In the genomic region with DNA sequence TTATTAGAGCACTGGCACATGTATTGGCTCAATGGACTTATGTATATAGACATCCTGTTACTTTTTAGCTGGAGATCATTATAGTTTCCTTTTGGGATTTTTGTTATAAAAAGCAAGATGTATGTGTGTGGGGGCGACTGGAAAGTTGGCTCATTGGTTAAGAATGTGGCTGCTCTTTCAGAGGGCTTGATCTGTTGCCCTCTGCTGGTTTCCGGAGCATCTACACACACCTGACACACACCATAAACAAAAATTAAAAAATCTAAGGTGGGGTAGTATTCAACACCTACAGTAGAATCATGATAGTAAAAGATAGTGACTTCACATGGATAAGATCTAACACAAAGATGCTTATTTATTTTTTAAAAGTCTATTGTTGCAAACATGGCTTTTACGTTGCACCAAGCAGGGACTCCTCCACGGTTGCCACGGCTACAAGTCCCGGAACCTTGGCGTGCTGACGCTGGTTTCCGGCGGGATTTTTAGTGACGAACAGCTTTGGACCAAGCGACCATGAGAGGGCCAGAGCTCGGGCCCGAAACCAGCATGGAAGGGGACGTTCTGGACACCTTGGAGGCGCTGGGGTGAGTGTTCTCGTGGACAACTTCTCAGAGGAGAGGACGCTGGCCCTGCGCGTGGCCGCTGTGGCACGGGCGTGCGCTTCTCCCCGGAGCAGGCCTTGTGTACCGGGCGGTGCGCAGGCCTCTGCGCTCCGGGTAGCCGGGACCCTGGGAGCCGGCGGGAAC, we compare ENCODE assay signal across 8 mouse cellular contexts. TPM values are rescaled to one million over a fixed set of nuclear protein-coding genes. Genes with fewer than 3 reads are reported as not detected.
DNase-seq lines count a peak whose midpoint lies in the region; ATAC-seq and TF ChIP-seq lines count a peak whose summit lies in the region.

A gene (plus strand): TSS at position 485 of the 746 bp plus-strand sequence.

- intact Hi-C loops in heart, postnatal 10 days (cut with DNase I): no loop called here

- H3K4me3 ChIP-seq in ES-Bruce4 (ENCODE audit: low read depth, low read length): peak within 1 kb of the TSS; percentile 93
- peak within 1 kb of the TSS; percentile 88 for H3K4me3 ChIP-seq in forebrain, embryonic 13.5 days
- peak within 1 kb of the TSS; percentile 85 for H3K4me3 ChIP-seq in liver, postnatal 0 days (ENCODE audit: low read depth, low read length)
- peak within 1 kb of the TSS; percentile 76 for H3K4me3 ChIP-seq in neural tube, embryonic 14.5 days (ENCODE audit: low read depth, low read length)

- no peaks in the 10 kb centered on the region for H3K36me3 ChIP-seq in ES-Bruce4 (ENCODE audit: control insufficient read depth, insufficient read depth, low read length, poor library complexity, severe bottlenecking)
- no peaks in the 10 kb centered on the region for H3K36me3 ChIP-seq in forebrain, embryonic 13.5 days (ENCODE audit: poor library complexity, severe bottlenecking)
- no peaks in the 10 kb centered on the region for H3K36me3 ChIP-seq in liver, postnatal 0 days (replicated peaks; ENCODE audit: insufficient read depth, low read length)
- H3K36me3 ChIP-seq in neural tube, embryonic 14.5 days (ENCODE audit: control insufficient read depth, insufficient read depth, low read length): no peaks in the 10 kb centered on the region

- 1% methylated on average over 33 of the region's 33 CpGs for WGBS in forebrain, embryonic 13.5 days
- under 1% methylated on average over 33 of the region's 33 CpGs for WGBS in large intestine, adult 2 months
- WGBS in liver, postnatal 0 days (ENCODE audit: insufficient replicate concordance): under 1% methylated on average over 30 of the region's 33 CpGs
- under 1% methylated on average over 33 of the region's 33 CpGs for WGBS in neural tube, embryonic 14.5 days

- DNase-seq in heart, postnatal 10 days: peak; percentile 94 to 97
- peak; percentile 86 for DNase-seq in large intestine, adult 2 months (ENCODE audit: low read depth, low spot score)
- DNase-seq in liver, postnatal 0 days: peak; percentile 90
- peak; percentile 90 for DNase-seq in testis, postnatal 10 days (ENCODE audit: low spot score)

- peak within 1 kb of the TSS; percentile 88 for H3K9ac ChIP-seq in ES-Bruce4 (ENCODE audit: low read depth, poor library complexity, severe bottlenecking)
- peak within 1 kb of the TSS; percentile 95 for H3K9ac ChIP-seq in forebrain, embryonic 13.5 days
- H3K9ac ChIP-seq in liver, postnatal 0 days (replicated peaks): peak within 1 kb of the TSS; percentile 87
- peak within 1 kb of the TSS; percentile 76 for H3K9ac ChIP-seq in neural tube, embryonic 14.5 days (replicated peaks; ENCODE audit: low read depth, low read length)

- H3K4me2 ChIP-seq in forebrain, embryonic 13.5 days: peak within 1 kb of the TSS; percentile 85
- H3K4me2 ChIP-seq in liver, postnatal 0 days (ENCODE audit: low read depth, low read length): peak within 1 kb of the TSS; percentile 86
- peak within 1 kb of the TSS; percentile 76 for H3K4me2 ChIP-seq in neural tube, embryonic 14.5 days (ENCODE audit: low read depth, low read length)

- TF ChIP-seq POLR2A in ES-Bruce4 (IDR thresholded peaks at IDR 0.05; ENCODE audit: insufficient read depth, low read length): no peak

- H3K4me1 ChIP-seq in ES-Bruce4 (ENCODE audit: control insufficient read depth, insufficient read depth, low read length): no peaks in the 10 kb centered on the region
- peaks cover 23% of the 10 kb centered on the region for H3K4me1 ChIP-seq in forebrain, embryonic 13.5 days
- peaks cover 8% of the 10 kb centered on the region; the same call in 1 of the 2 replicates for H3K4me1 ChIP-seq in liver, postnatal 0 days (ENCODE audit: insufficient read depth)
- H3K4me1 ChIP-seq in neural tube, embryonic 14.5 days (ENCODE audit: control insufficient read depth, insufficient read depth, low read length): peaks cover 10% of the 10 kb centered on the region; the same call in 1 of the 2 replicates

- no peaks in the 10 kb centered on the region for H3K9me3 ChIP-seq in ES-Bruce4 (replicated peaks; ENCODE audit: control insufficient read depth, insufficient read depth, low read length, poor library complexity, severe bottlenecking)
- no peaks in the 10 kb centered on the region for H3K9me3 ChIP-seq in forebrain, embryonic 13.5 days (replicated peaks)
- H3K9me3 ChIP-seq in liver, postnatal 0 days (ENCODE audit: low read length): no peaks in the 10 kb centered on the region
- H3K9me3 ChIP-seq in neural tube, embryonic 14.5 days (ENCODE audit: control insufficient read depth, low read length): no peaks in the 10 kb centered on the region

- H3K27ac ChIP-seq in ES-Bruce4 (ENCODE audit: insufficient read depth, low read length): no peak within 1 kb of the TSS
- H3K27ac ChIP-seq in forebrain, embryonic 13.5 days: peak within 1 kb of the TSS; percentile 86
- peak within 1 kb of the TSS; percentile 79 for H3K27ac ChIP-seq in liver, postnatal 0 days (ENCODE audit: low read depth)
- peak within 1 kb of the TSS; percentile 86 for H3K27ac ChIP-seq in neural tube, embryonic 14.5 days (ENCODE audit: low read depth, low read length)

- no peaks in the 10 kb centered on the region for H3K27me3 ChIP-seq in ES-Bruce4 (ENCODE audit: control insufficient read depth, insufficient read depth, low read length, poor library complexity, severe bottlenecking)
- H3K27me3 ChIP-seq in forebrain, embryonic 13.5 days: no peaks in the 10 kb centered on the region
- H3K27me3 ChIP-seq in liver, postnatal 0 days (ENCODE audit: insufficient read depth, low read length): no peaks in the 10 kb centered on the region
- H3K27me3 ChIP-seq in neural tube, embryonic 14.5 days (ENCODE audit: control insufficient read depth, insufficient read depth, low read length): no peaks in the 10 kb centered on the region; the same call in 1 of the 2 replicates

- TF ChIP-seq CTCF in ES-Bruce4 (IDR thresholded peaks at IDR 0.05; ENCODE audit: low read depth, low read length): no peak
- peak; percentile 58 for TF ChIP-seq CTCF in liver, postnatal 0 days (IDR thresholded peaks at IDR 0.05; ENCODE audit: low read depth)

- no peak for TF ChIP-seq EP300 in ES-Bruce4 (IDR thresholded peaks at IDR 0.05; ENCODE audit: insufficient read depth, low read depth, low read length)
- TF ChIP-seq EP300 in liver, postnatal 0 days (IDR thresholded peaks at IDR 0.05; ENCODE audit: low read depth): no peak

- peak; percentile 93 for ATAC-seq in cerebellum, adult (ENCODE audit: insufficient number of reproducible peaks, low FRiP score, low TSS enrichment)
- ATAC-seq in forebrain, embryonic 13.5 days: peak; percentile 98
- peak; percentile 95 for ATAC-seq in liver, postnatal 0 days
- peak; percentile 98 for ATAC-seq in neural tube, embryonic 14.5 days (ENCODE audit: low read depth)

RNA-seq across cellular contexts. Expression of the gene that starts here (rescaled TPM):
- polyA plus RNA-seq in ES-Bruce4 (2011; ENCODE audit: insufficient read depth, insufficient read length, low read depth, missing spikeins): 74.2 and 76.1 TPM in 2 replicates
- 21.9 and 22.6 TPM in 2 replicates for polyA plus RNA-seq in forebrain, embryonic 13.5 days (2015; fragmentation: Nextera tagmentation; extraction: Ambion mirVana)
- 10 to 100 TPM; 25.8 to 28.3 TPM for total RNA-seq in heart, postnatal 10 days (2021)
- 6.6 and 7.1 TPM in 2 replicates for polyA plus RNA-seq in large intestine, adult 2 months (2012; rRNA removed)
- polyA plus RNA-seq in liver, postnatal 0 days (2015; fragmentation: Nextera tagmentation; extraction: Ambion mirVana): 3.5 and 4.1 TPM in 2 replicates
- polyA plus RNA-seq in neural tube, embryonic 14.5 days (2014; fragmentation: Nextera tagmentation; extraction: Ambion mirVana): 10.4 and 13.5 TPM in 2 replicates
